Mouse (Mus musculus) neural tube, embryonic 12.5 days (tissue): ENCODE measurements around the gene Bora. TPM values are rescaled to one million over a fixed set of nuclear protein-coding genes. Genes with fewer than 3 reads are reported as not detected.

Experiments used
- ATAC-seq: fragments of 200-750 bp; cut with Nextera tagmentation; 2 replicates; pipeline ENCODE4 v1.8.0; 2017; ENCODE audit warnings: low read depth, mild to moderate bottlenecking, moderate TSS enrichment, moderate library complexity; ENCODE audit not compliant: low FRiP score
- H3K27ac ChIP-seq: fragments of 300-500 bp; sonication (generic); 2 replicates; pipeline ENCODE4 v1.5.1; 2016
- H3K27me3 ChIP-seq: fragments of 300-500 bp; sonication (generic); replicated peaks from 2 replicates; pipeline ENCODE4 v1.6.1; 2016; ENCODE audit warnings: mild to moderate bottlenecking
- H3K36me3 ChIP-seq: fragments of 300-500 bp; sonication (generic); 2 replicates; pipeline ENCODE4 v1.6.1; 2016; ENCODE audit warnings: mild to moderate bottlenecking
- H3K4me1 ChIP-seq: fragments of 300-500 bp; sonication (generic); 2 replicates; pipeline ENCODE4 v1.6.1; 2016
- H3K4me2 ChIP-seq: fragments of 300-500 bp; sonication (generic); replicated peaks from 2 replicates; pipeline ENCODE4 v1.6.1; 2016; ENCODE audit warnings: mild to moderate bottlenecking
- H3K4me3 ChIP-seq: fragments of 300-500 bp; sonication (generic); 2 replicates; pipeline ENCODE4 v1.5.1; 2016
- H3K9ac ChIP-seq: fragments of 300-500 bp; sonication (generic); 2 replicates; pipeline ENCODE4 v1.6.1; 2016; ENCODE audit warnings: mild to moderate bottlenecking
- H3K9me3 ChIP-seq: fragments of 300-500 bp; sonication (generic); 2 replicates; pipeline ENCODE4 v1.6.1; 2016; ENCODE audit warnings: mild to moderate bottlenecking
- WGBS: fragments of 180-500 bp; shearing (Covaris S2); methylation state at CpG from one replicate; pipeline ENCODE4 v1.1.7; 2016; 5-methylcytosine and 5-hydroxymethylcytosine counted together
- polyA plus RNA-seq: library from polyadenylated mRNA; unstranded; fragments of >200 nt; fragmentation: Nextera tagmentation; extraction: Ambion mirVana; gene quantifications from 2 replicates; pipeline ENCODE4 v1.2.1, GENCODE M21; 2016

The Bora gene
- polyA plus RNA-seq, 1 experiment from 2014 or later: 49.3 TPM

DNA sequence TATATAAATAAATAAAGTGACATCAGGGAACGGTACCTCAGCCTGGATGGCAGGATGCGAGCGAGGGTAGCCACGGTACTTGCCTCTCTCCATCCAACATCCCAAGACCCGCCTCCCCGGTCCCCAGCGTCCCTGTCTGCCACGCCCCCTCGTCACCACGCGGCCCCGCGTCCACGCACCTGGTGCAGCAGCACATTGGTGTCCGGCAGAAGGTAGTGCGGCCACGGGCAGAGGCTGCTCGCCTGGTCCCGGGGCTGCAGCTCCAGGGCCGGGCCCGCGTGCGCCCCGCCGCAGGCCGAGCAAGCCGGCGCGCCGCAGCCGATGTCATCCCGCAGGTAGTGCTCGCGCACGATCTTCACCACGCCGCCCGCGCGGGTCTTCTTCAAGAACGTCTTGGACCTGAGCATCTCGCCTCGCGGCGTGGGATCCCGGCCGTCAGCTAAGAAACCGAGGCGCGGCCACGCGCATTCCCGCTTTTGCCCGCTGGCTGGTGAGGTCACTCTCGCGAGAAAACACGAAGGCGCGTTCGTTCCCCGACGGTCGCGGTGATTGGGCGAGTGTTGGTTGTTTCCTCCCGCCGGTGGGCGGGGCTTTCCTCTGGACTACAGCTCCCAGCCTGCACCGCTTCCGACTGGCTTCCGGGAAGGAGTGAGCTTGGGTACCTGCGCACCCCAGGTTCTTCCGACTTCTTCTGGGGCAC is 53.4 kb downstream of the Bora start, which contains the start of the genes Pibf1 and Dis3:
Gene Pibf1, plus strand, starts transcription at position 158 of the 700 bp plus-strand sequence.
Gene Dis3, minus strand, starts transcription at position 504 of the 700 bp plus-strand sequence.
- peaks cover 40% of the 10 kb centered on the region for H3K36me3 ChIP-seq
- under 1% methylated on average over 65 of the region's 73 CpGs for WGBS
- H3K4me3 ChIP-seq: peak within 1 kb of the TSS; percentile 97
- no peaks in the 10 kb centered on the region for H3K9me3 ChIP-seq
- H3K4me1 ChIP-seq: peaks cover 7% of the 10 kb centered on the region
- H3K4me2 ChIP-seq: peak within 1 kb of the TSS; percentile 78
- peak within 1 kb of the TSS; percentile 64; the same call in 1 of the 2 replicates for H3K27ac ChIP-seq
- H3K9ac ChIP-seq: peak within 1 kb of the TSS; percentile 96
- ATAC-seq: peak; percentile 100
- H3K27me3 ChIP-seq: no peaks in the 10 kb centered on the region

GRCm38 (mm10) chr14:99099967-99100587 is 54.1 kb downstream of the Bora start:
- H3K36me3 ChIP-seq: peaks cover 40% of the 10 kb centered on the region
- ATAC-seq: peak; percentile 10
- WGBS: 8% methylated on average over 20 of the region's 20 CpGs

GRCm38 (mm10) chr14:99103050-99103449 is 57.0 kb downstream of the Bora start:
- no peak overlapping the region for H3K9ac ChIP-seq
- H3K36me3 ChIP-seq: peaks cover 34% of the 10 kb centered on the region
- H3K9me3 ChIP-seq: no peaks in the 10 kb centered on the region
- no peak overlapping the region for H3K4me3 ChIP-seq
- H3K4me1 ChIP-seq: peaks cover 7% of the 10 kb centered on the region
- no peak overlapping the region for H3K4me2 ChIP-seq
- no peaks in the 10 kb centered on the region for H3K27me3 ChIP-seq
- H3K27ac ChIP-seq: no peak overlapping the region
- WGBS: 93% methylated on average over 4 of the region's 4 CpGs
- no peak for ATAC-seq

More at GRCm38 (mm10) chr14:99099967-99100587, 54.1 kb downstream of the Bora start:
- H3K9ac ChIP-seq: peak overlapping the region; percentile 57
- H3K27ac ChIP-seq: no peak overlapping the region
- peaks cover 7% of the 10 kb centered on the region for H3K4me1 ChIP-seq
- H3K4me2 ChIP-seq: peak overlapping the region; percentile 65
- no peaks in the 10 kb centered on the region for H3K27me3 ChIP-seq
- H3K9me3 ChIP-seq: no peaks in the 10 kb centered on the region
- H3K4me3 ChIP-seq: peak overlapping the region; percentile 97

DNA sequence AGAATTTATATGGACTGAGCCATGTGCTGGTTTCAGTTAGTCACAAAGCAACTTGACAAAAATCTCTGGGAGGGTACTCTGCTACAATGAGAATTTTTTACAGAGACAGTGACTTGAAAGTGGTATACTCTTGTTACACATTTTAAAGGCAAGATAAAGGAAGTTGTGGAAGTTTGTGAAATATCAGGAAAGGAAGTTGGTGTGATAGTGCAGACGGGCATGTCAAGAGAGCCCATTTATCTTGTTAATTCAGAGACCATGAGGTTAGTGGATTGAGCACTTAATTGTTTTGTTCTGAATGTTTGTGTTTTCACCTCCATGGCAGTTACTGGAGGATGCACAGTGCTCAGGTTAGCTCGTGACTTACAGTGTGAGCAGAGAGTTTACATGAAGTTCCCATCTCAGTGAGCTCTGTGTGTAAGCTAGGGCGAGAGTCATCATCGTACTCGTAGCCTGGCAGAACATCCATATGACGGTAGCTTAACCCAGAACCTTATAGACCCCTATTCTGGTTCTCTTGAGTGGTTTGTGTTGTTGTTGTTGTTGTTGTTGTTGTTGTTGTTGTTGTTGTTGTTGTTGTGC is 58.6 kb downstream of the Bora start:
- Histone ChIP-seq H3K27me3 (no peaks in the 10 kb centered on the region), H3K9me3 (no peaks in the 10 kb centered on the region), H3K36me3 (peaks cover 46% of the 10 kb centered on the region), H3K4me1 (no peaks in the 10 kb centered on the region), H3K9ac (no peak overlapping the region), H3K27ac (no peak overlapping the region), H3K4me3 (no peak overlapping the region), H3K4me2 (no peak overlapping the region)
- 91% methylated on average over 6 of the region's 6 CpGs for WGBS
- ATAC-seq: no peak

DNA sequence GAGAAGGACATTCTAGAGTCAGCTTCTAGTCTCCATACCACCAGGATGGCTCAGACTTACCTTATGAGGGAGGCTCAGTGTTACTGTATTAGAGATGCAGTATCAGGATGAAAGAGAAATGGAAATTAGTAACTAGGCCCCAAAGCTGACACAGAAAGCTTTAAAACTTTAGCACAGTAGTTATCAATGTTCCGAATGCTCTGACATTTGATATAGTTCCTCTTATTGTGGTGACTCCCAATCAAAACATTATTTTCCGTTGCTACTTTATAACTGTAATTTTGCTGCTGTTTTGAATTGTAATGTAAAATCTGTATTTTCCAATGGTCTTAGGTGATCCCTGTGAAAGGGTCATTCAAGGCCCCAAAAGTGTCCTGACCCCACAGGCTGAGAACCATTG is 60.6 kb downstream of the Bora start:
- 94% methylated on average over 2 of the region's 2 CpGs for WGBS
- Histone ChIP-seq H3K36me3 (peaks cover 56% of the 10 kb centered on the region), H3K9ac (no peak overlapping the region), H3K27ac (no peak overlapping the region), H3K9me3 (no peaks in the 10 kb centered on the region), H3K4me3 (no peak overlapping the region), H3K4me1 (no peaks in the 10 kb centered on the region), H3K27me3 (no peaks in the 10 kb centered on the region), H3K4me2 (no peak overlapping the region)
- ATAC-seq: no peak

DNA sequence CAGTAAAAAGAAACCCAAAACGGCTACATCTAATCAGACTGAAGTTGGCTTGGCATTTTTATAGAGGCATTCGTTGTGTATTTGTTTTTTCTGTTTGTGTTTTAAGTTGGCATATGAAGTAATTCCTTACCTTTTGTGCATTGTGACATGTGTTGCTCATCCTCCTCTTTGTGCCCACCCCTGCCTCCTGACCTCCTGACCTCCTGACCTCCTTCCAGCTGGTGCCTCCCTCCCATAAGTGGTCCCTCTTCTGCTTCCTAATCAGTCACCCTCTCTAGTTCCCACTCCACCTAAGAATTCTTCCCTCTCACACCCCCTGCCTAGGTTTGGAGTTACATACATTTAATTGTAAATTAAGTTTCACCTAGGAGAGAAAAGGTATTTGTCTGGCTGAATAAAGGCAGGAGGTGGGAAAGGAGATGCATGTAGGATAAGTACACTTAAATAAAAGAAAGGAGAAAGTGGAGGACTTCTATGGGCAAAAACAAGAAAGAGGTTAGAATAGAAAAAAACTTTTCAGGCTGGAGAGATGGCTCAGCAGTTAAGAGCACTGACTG is 61.7 kb downstream of the Bora start:
- Histone ChIP-seq H3K4me1 (no peaks in the 10 kb centered on the region), H3K9ac (no peak overlapping the region), H3K27me3 (no peaks in the 10 kb centered on the region), H3K27ac (no peak overlapping the region), H3K36me3 (peaks cover 51% of the 10 kb centered on the region), H3K4me2 (no peak overlapping the region), H3K4me3 (no peak overlapping the region), H3K9me3 (no peaks in the 10 kb centered on the region)
- no peak for ATAC-seq
- WGBS: 51% methylated on average over 2 of the region's 2 CpGs

DNA sequence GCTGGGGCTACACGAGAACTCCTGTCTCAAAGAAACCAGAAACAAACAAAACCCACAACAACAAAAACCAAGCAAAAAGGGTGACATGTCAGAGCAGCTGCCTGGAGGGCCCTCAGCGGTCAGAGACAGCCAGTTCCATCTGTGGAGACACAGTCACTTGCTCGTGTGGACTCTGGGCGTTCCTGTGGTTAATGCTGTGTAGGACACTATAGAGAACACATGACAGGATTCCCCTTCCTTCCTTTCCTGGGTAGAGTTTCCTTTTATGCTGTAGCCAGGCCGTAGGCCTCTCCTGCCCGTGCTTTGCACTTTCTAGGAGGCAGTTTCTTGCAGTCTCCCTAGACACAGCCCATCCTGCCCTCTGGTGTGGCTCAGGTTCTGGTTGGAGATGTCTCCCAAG is 62.7 kb downstream of the Bora start:
- 90% methylated on average over 6 of the region's 6 CpGs for WGBS
- H3K4me3 ChIP-seq: no peak overlapping the region
- peaks cover 51% of the 10 kb centered on the region for H3K36me3 ChIP-seq
- no peaks in the 10 kb centered on the region for H3K27me3 ChIP-seq
- no peak overlapping the region for H3K9ac ChIP-seq
- H3K9me3 ChIP-seq: no peaks in the 10 kb centered on the region
- ATAC-seq: no peak
- H3K27ac ChIP-seq: no peak overlapping the region
- no peaks in the 10 kb centered on the region for H3K4me1 ChIP-seq
- H3K4me2 ChIP-seq: no peak overlapping the region

DNA sequence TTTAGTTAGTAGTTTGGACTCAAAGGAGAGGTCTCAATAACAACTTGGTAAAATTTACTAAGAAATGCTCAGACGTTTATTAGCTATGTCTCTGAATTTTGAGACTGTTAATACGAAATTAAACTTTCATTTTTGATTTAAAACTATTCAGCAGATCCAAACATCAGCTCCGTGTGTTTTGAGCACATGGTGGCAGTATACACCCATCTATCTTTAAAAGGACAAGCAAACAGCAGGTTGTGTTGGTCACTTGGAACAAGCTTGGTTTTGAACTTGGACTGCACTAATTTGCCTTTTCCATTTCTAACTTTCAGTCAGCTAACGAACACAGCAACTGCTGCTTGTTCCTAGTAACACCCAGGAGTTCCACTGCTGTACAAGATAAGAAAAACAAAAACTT is 71.6 kb downstream of the Bora start:
- Histone ChIP-seq H3K36me3 (peaks cover 32% of the 10 kb centered on the region), H3K4me1 (no peaks in the 10 kb centered on the region), H3K4me2 (no peak overlapping the region), H3K27me3 (no peaks in the 10 kb centered on the region), H3K9ac (no peak overlapping the region), H3K27ac (no peak overlapping the region), H3K4me3 (no peak overlapping the region), H3K9me3 (no peaks in the 10 kb centered on the region)
- ATAC-seq: no peak
- WGBS: 84% methylated on average over 4 of the region's 4 CpGs

GRCm38 (mm10) chr14:99121584-99122339 is 75.7 kb downstream of the Bora start:
- Histone ChIP-seq H3K27ac (no peak overlapping the region), H3K9ac (no peak overlapping the region), H3K9me3 (no peaks in the 10 kb centered on the region), H3K4me1 (no peaks in the 10 kb centered on the region), H3K36me3 (peaks cover 8% of the 10 kb centered on the region), H3K4me3 (no peak overlapping the region), H3K27me3 (no peaks in the 10 kb centered on the region), H3K4me2 (no peak overlapping the region)
- 89% methylated on average over 11 of the region's 11 CpGs for WGBS
- ATAC-seq: no peak

- Histone ChIP-seq H3K4me3 (no peak overlapping the region), H3K36me3 (peaks cover 3% of the 10 kb centered on the region; the same call in 1 of the 2 replicates), H3K9ac (no peak overlapping the region), H3K4me1 (no peaks in the 10 kb centered on the region), H3K27ac (no peak overlapping the region), H3K27me3 (no peaks in the 10 kb centered on the region), H3K4me2 (no peak overlapping the region), H3K9me3 (no peaks in the 10 kb centered on the region)
- ATAC-seq: no peak
- WGBS: 92% methylated on average over 4 of the region's 4 CpGs
These were observed 78.1 kb downstream of the Bora start for GRCm38 (mm10) chr14:99124076-99124475.
